Mouse (Mus musculus) forebrain, embryonic 10.5 days (tissue): ENCODE measurements at regions not wholly inside any gene's neighbourhood (a gene's known extent, or its start where the extent isn't known, plus 50 kb on each side); places are given as distances from the start of the nearest gene placed in this dataset.
"Not testable (repeated sequence)": the region's sequence is repeated elsewhere in the genome, so short reads cannot be mapped to it uniquely, and the experiment has no call there.

Experiments used
- DNase-seq: peaks from one replicate; pipeline ENCODE4 v3.0.0-alpha.2; 2017; ENCODE audit warnings: low spot score; ENCODE audit errors: extremely low spot score
- H3K27ac ChIP-seq: fragments of 300-500 bp; sonication (generic); 2 replicates; pipeline ENCODE4 v1.5.1; 2016; ENCODE audit warnings: mild to moderate bottlenecking
- H3K27me3 ChIP-seq: fragments of 300-500 bp; sonication (generic); 2 replicates; pipeline ENCODE4 v1.6.1; 2016; ENCODE audit warnings: mild to moderate bottlenecking; ENCODE audit not compliant: poor library complexity, severe bottlenecking
- H3K36me3 ChIP-seq: fragments of 300-500 bp; sonication (generic); replicated peaks from 2 replicates; pipeline ENCODE4 v1.6.1; 2016; ENCODE audit warnings: mild to moderate bottlenecking, moderate library complexity
- H3K4me1 ChIP-seq: fragments of 300-500 bp; sonication (generic); 2 replicates; pipeline ENCODE4 v1.6.1; 2016
- H3K4me3 ChIP-seq: fragments of 300-500 bp; sonication (generic); 2 replicates; pipeline ENCODE4 v1.5.1; 2016; ENCODE audit warnings: mild to moderate bottlenecking, moderate library complexity
- H3K9me3 ChIP-seq: fragments of 300-500 bp; sonication (generic); 2 replicates; pipeline ENCODE4 v1.6.1; 2016; ENCODE audit warnings: mild to moderate bottlenecking, moderate library complexity
- WGBS: fragments of 180-500 bp; shearing (Covaris S2); methylation state at CpG from one replicate; pipeline ENCODE4 v1.1.7; 2016; 5-methylcytosine and 5-hydroxymethylcytosine counted together

- H3K9me3 ChIP-seq: peaks cover 22% of the 10 kb centered on the region
- WGBS: 43% methylated on average over 1 of the region's 1 CpGs
- not testable (repeated sequence) for H3K4me3 ChIP-seq, H3K27ac ChIP-seq, H3K36me3 ChIP-seq, DNase-seq, H3K4me1 ChIP-seq, H3K27me3 ChIP-seq
These were observed 681.9 kb upstream of the Zfp386 start for GRCm38 (mm10) chr12:115365628-115366027.

GRCm38 (mm10) chr12:115371784-115372183, 675.7 kb upstream of the Zfp386 start:
- H3K27ac ChIP-seq, H3K4me3 ChIP-seq, H3K4me1 ChIP-seq, H3K36me3 ChIP-seq, DNase-seq, H3K27me3 ChIP-seq: not testable (repeated sequence)
- WGBS: 85% methylated on average over 3 of the region's 3 CpGs
- peaks cover 15% of the 10 kb centered on the region; the same call in 1 of the 2 replicates for H3K9me3 ChIP-seq

- not testable (repeated sequence) for H3K36me3 ChIP-seq, H3K4me3 ChIP-seq, DNase-seq, H3K4me1 ChIP-seq, H3K27me3 ChIP-seq, H3K27ac ChIP-seq
- 74% methylated on average over 3 of the region's 3 CpGs for WGBS
- peaks cover 18% of the 10 kb centered on the region; the same call in 1 of the 2 replicates for H3K9me3 ChIP-seq
These were observed 674.5 kb upstream of the Zfp386 start for GRCm38 (mm10) chr12:115373056-115373455.

GRCm38 (mm10) chr12:115386479-115386878, 661.0 kb upstream of the Zfp386 start:
- H3K4me1 ChIP-seq, DNase-seq, H3K27ac ChIP-seq, H3K36me3 ChIP-seq, H3K27me3 ChIP-seq, H3K4me3 ChIP-seq: not testable (repeated sequence)
- peaks cover 21% of the 10 kb centered on the region for H3K9me3 ChIP-seq

GRCm38 (mm10) chr12:115404116-115404515, 643.4 kb upstream of the Zfp386 start:
- no peak overlapping the region for H3K4me3 ChIP-seq
- no peaks in the 10 kb centered on the region for H3K36me3 ChIP-seq
- no peaks in the 10 kb centered on the region for H3K27me3 ChIP-seq
- no peak for DNase-seq
- WGBS: 68% methylated on average over 1 of the region's 1 CpGs
- no peaks in the 10 kb centered on the region for H3K4me1 ChIP-seq
- H3K27ac ChIP-seq: no peak overlapping the region
- peaks cover 40% of the 10 kb centered on the region for H3K9me3 ChIP-seq

GRCm38 (mm10) chr12:115404657-115405056, 642.9 kb upstream of the Zfp386 start:
- H3K36me3 ChIP-seq: no peaks in the 10 kb centered on the region
- DNase-seq: no peak
- H3K27ac ChIP-seq: no peak overlapping the region
- H3K4me1 ChIP-seq: no peaks in the 10 kb centered on the region
- H3K9me3 ChIP-seq: peaks cover 45% of the 10 kb centered on the region
- no peak overlapping the region for H3K4me3 ChIP-seq
- H3K27me3 ChIP-seq: no peaks in the 10 kb centered on the region
- WGBS: 78% methylated on average over 1 of the region's 1 CpGs

GRCm38 (mm10) chr12:115446247-115446646, 601.3 kb upstream of the Zfp386 start:
- not testable (repeated sequence) for H3K4me1 ChIP-seq, H3K9me3 ChIP-seq, H3K36me3 ChIP-seq, H3K27ac ChIP-seq, DNase-seq, H3K27me3 ChIP-seq, H3K4me3 ChIP-seq
- WGBS: 87% methylated on average over 3 of the region's 5 CpGs

- not testable (repeated sequence) for H3K4me1 ChIP-seq, H3K36me3 ChIP-seq, DNase-seq, H3K27ac ChIP-seq, H3K9me3 ChIP-seq, H3K27me3 ChIP-seq, H3K4me3 ChIP-seq
- 66% methylated on average over 3 of the region's 3 CpGs for WGBS
These were observed 594.9 kb upstream of the Zfp386 start for GRCm38 (mm10) chr12:115452626-115453025.

- not testable (repeated sequence) for H3K4me1 ChIP-seq
These were observed 582.7 kb upstream of the Zfp386 start for GRCm38 (mm10) chr12:115464777-115465176.

GRCm38 (mm10) chr12:115468015-115468414, 579.5 kb upstream of the Zfp386 start:
- not testable (repeated sequence) for H3K36me3 ChIP-seq, H3K9me3 ChIP-seq, DNase-seq, H3K4me3 ChIP-seq, H3K27me3 ChIP-seq, H3K4me1 ChIP-seq, H3K27ac ChIP-seq
- 48% methylated on average over 4 of the region's 4 CpGs for WGBS

More at GRCm38 (mm10) chr12:115464777-115465176, 582.7 kb upstream of the Zfp386 start:
- not testable (repeated sequence) for H3K27ac ChIP-seq, H3K9me3 ChIP-seq, H3K36me3 ChIP-seq, H3K27me3 ChIP-seq, H3K4me3 ChIP-seq, DNase-seq

GRCm38 (mm10) chr12:115468569-115468968, 579.0 kb upstream of the Zfp386 start:
- H3K27ac ChIP-seq, DNase-seq, H3K4me3 ChIP-seq: not testable (repeated sequence)

GRCm38 (mm10) chr12:115498865-115499264, 548.7 kb upstream of the Zfp386 start:
- Histone ChIP-seq H3K9me3 (peaks cover 20% of the 10 kb centered on the region), H3K36me3 (no peaks in the 10 kb centered on the region), H3K27ac (no peak overlapping the region), H3K4me1 (no peaks in the 10 kb centered on the region), H3K4me3 (no peak overlapping the region), H3K27me3 (no peaks in the 10 kb centered on the region)
- DNase-seq: no peak
- WGBS: 73% methylated on average over 1 of the region's 1 CpGs

More at GRCm38 (mm10) chr12:115468569-115468968, 579.0 kb upstream of the Zfp386 start:
- not testable (repeated sequence) for H3K4me1 ChIP-seq, H3K27me3 ChIP-seq, H3K36me3 ChIP-seq, H3K9me3 ChIP-seq

- H3K4me1 ChIP-seq, H3K36me3 ChIP-seq, H3K27me3 ChIP-seq, H3K27ac ChIP-seq, DNase-seq, H3K4me3 ChIP-seq: not testable (repeated sequence)
- H3K9me3 ChIP-seq: peaks cover 15% of the 10 kb centered on the region; the same call in 1 of the 2 replicates
- 75% methylated on average over 3 of the region's 3 CpGs for WGBS
These were observed 540.2 kb upstream of the Zfp386 start for GRCm38 (mm10) chr12:115507285-115507684.

- not testable (repeated sequence) for H3K27ac ChIP-seq, H3K4me3 ChIP-seq, H3K9me3 ChIP-seq, H3K36me3 ChIP-seq, H3K4me1 ChIP-seq, H3K27me3 ChIP-seq, DNase-seq
- 36% methylated on average over 1 of the region's 1 CpGs for WGBS
These were observed 538.7 kb upstream of the Zfp386 start for GRCm38 (mm10) chr12:115508615-115509342.
